ENCODE assay signal across 20 mouse cellular contexts in the genomic region with DNA sequence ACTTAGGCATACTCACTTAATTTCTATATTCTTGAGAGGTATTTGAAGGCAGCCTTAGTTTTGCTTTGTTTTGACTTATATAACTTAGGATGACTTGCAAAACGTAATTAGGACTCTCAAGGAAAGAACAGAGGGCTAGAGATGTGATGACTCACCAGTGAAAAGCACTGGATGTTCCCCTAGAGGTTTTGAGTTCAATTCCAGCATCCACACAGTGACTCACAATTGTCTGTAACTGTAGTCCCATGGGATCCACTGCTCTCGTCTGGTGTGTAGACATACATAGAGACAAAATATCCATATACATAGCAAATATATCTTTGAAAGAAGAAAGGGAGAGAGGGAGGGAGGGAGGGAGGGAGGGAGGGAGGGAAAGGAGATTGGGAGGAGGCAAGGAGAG.
DNase-seq lines count a peak whose midpoint lies in the region; ATAC-seq and TF ChIP-seq lines count a peak whose summit lies in the region.
"Had no signal": no experiment of that assay in that cellular context is flagged by ENCODE, and none has a peak within 500 bp of the region (broad histone marks: within the 10 kb centered on the region; RNA-seq: fewer than 3 reads in every experiment).

No protein-coding gene starts in this region.

- no peaks in the 10 kb centered on the region for H3K27me3 ChIP-seq in Patski
- H3K27me3 ChIP-seq in forebrain, embryonic 12.5 days, result no peaks in the 10 kb centered on the region
- H3K27me3 ChIP-seq: embryonic facial prominence, embryonic 13.5 days; embryonic facial prominence, embryonic 15.5 days had no signal

- H3K4me1 ChIP-seq in forebrain, embryonic 12.5 days, result no peaks in the 10 kb centered on the region
- H3K4me1 ChIP-seq: embryonic facial prominence, embryonic 15.5 days had no signal

- ATAC-seq in Patski, result no peak
- ATAC-seq in forebrain, embryonic 12.5 days (ENCODE audit: low FRiP score), result no peak
- ATAC-seq: forebrain, embryonic 14.5 days; forebrain, embryonic 16.5 days had no signal

- POLR2A ChIA-PET in Patski (lab: Charles Lee), result no interaction called here

- peak; percentile 4 for DNase-seq in left cerebral cortex, adult 11 months (ENCODE audit: low spot score)
- DNase-seq in left cerebral cortex, adult 8-10 months (ENCODE audit: low spot score in 2 of 2), result no peak
- DNase-seq in 3T3-L1 (ENCODE audit: low read depth, low spot score), result peak; percentile 50
- DNase-seq in Patski (ENCODE audit: low read depth, low spot score), result peak; percentile 24
- peak; percentile 17 for DNase-seq in fibroblast of lung, adult 2 months (ENCODE audit: low read depth)
- no peak for DNase-seq in embryo, embryonic 10.5 days (ENCODE audit: low spot score)
- DNase-seq: adrenal gland, adult 2 months; adrenal gland, postnatal 10 days; adrenal gland, postnatal 25 days; cerebellum, adult 18-20 months; cerebellum, adult 8-10 months; cerebellum, adult 9-11 months; cerebellum, postnatal 14 days; embryo, embryonic 11 days had no signal

- H3K27ac ChIP-seq in forebrain, embryonic 12.5 days, result no peak overlapping the region
- H3K27ac ChIP-seq: embryonic facial prominence, embryonic 13.5 days; embryonic facial prominence, embryonic 15.5 days had no signal

- H3K4me2 ChIP-seq in forebrain, embryonic 12.5 days, result no peak overlapping the region
- H3K4me2 ChIP-seq: embryonic facial prominence, embryonic 13.5 days; embryonic facial prominence, embryonic 15.5 days had no signal

- TF ChIP-seq CTCF in Patski (IDR thresholded peaks at IDR 0.05), result no peak

- in situ Hi-C loops in Patski (cut with MboI; ENCODE audit: low pct_unique_long_range_greater_than_20kb), result no loop called here

- no peak overlapping the region for H3K4me3 ChIP-seq in forebrain, embryonic 12.5 days (replicated peaks)
- H3K4me3 ChIP-seq: embryonic facial prominence, embryonic 13.5 days; embryonic facial prominence, embryonic 15.5 days; erythroblast, embryonic 14.5 days had no signal

- H3K9me3 ChIP-seq in forebrain, embryonic 12.5 days, result no peaks in the 10 kb centered on the region
- H3K9me3 ChIP-seq: embryonic facial prominence, embryonic 13.5 days; embryonic facial prominence, embryonic 15.5 days had no signal

- CTCF ChIA-PET in Patski (lab: Charles Lee), result no interaction called here

- 66% methylated on average over 2 of the region's 2 CpGs for WGBS in forebrain, embryonic 12.5 days

- H3K36me3 ChIP-seq in forebrain, embryonic 12.5 days (replicated peaks), result no peaks in the 10 kb centered on the region
- H3K36me3 ChIP-seq: embryonic facial prominence, embryonic 13.5 days; embryonic facial prominence, embryonic 15.5 days had no signal

- no peak overlapping the region for H3K9ac ChIP-seq in forebrain, embryonic 12.5 days
- H3K9ac ChIP-seq: embryonic facial prominence, embryonic 13.5 days; embryonic facial prominence, embryonic 15.5 days had no signal

Comparison
In these comparisons a context has a peak if more than half of its experiments do, and no peak if none do; other contexts are left out.
1. DNase-seq: peak in left cerebral cortex, adult 11 months (single experiment), 3T3-L1 (single experiment), Patski (single experiment) and fibroblast of lung, adult 2 months (single experiment); none in left cerebral cortex, adult 8-10 months (0 of 2) and embryo, embryonic 10.5 days (single experiment).